Mouse (Mus musculus) ES-Bruce4 (cell line): ENCODE results near the gene Esrrg.

ENCODE experiments used
- CTCF ChIP-seq: IDR thresholded peaks from one replicate; pipeline ENCODE4 v1.8.1; 2011; ENCODE audit warnings: low read depth, low read length
- EP300 ChIP-seq: IDR thresholded peaks from 2 replicates; pipeline ENCODE4 v1.6.1; 2011; ENCODE audit warnings: low read depth, low read length; ENCODE audit not compliant: insufficient read depth
- POLR2A ChIP-seq: IDR thresholded peaks from one replicate; pipeline ENCODE4 v1.8.1; 2011; ENCODE audit warnings: low read length; ENCODE audit not compliant: insufficient read depth

DNA sequence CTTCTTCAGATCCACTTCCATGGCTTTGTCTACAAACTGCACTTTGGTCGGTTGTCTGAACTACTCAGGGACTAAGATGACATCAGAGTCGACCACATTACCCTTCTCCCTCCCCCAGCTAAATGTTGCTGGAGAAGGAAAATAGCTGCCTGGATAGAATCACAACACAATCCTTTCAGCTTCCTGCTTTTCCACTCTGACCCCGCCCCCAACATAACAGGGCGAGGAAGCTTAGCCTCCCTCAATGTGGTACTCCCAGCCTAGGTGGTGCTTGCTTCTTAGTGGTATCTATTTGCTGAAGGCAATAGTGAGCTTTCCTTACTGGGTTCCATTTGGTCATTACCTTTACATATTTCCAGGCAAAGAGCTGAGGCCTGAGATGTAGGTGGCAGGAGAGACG, 3.3 kb downstream of the Esrrg start:
- no peak for TF ChIP-seq CTCF
- TF ChIP-seq POLR2A = no peak
- no peak for TF ChIP-seq EP300
